Mouse (Mus musculus): ENCODE measurements around the gene Abcc12. TPM values are rescaled to one million over a fixed set of nuclear protein-coding genes. Genes with fewer than 3 reads are reported as not detected.

Gene Abcc12
- polyA plus RNA-seq, 2 experiments, result 0.02 TPM; not detected in 1

GRCm38 (mm10) chr8:86617759-86618387 is 37.4 kb upstream of the Abcc12 start:
- peak; percentile 47; the same call in 1 of the 2 replicates for TF ChIP-seq EP300 (IDR thresholded peaks at IDR 0.05; ENCODE audit: low read depth)
- TF ChIP-seq CTCF (IDR thresholded peaks at IDR 0.05; ENCODE audit: low read depth), result no peak
- no peak overlapping the region for H3K27ac ChIP-seq
- H3K4me3 ChIP-seq (ENCODE audit: insufficient read depth in 1 of 2, low read depth in 2 of 2, low read length in 2 of 2), result no peak overlapping the region
- 15% methylated on average over 7 of the region's 7 CpGs for WGBS (ENCODE audit: insufficient replicate concordance)
- no peaks in the 10 kb centered on the region for H3K27me3 ChIP-seq (ENCODE audit: control insufficient read depth, insufficient read depth, low read length)
- H3K36me3 ChIP-seq (replicated peaks; ENCODE audit: control insufficient read depth, insufficient read depth, low read depth), result no peaks in the 10 kb centered on the region
- peaks cover 0 to 12% of the 10 kb centered on the region in 2 experiments; a peak in 2 of 4 replicates for H3K4me1 ChIP-seq (replicated peaks; ENCODE audit: control insufficient read depth in 2 of 2, insufficient read depth in 2 of 2, low read length in 1 of 2)
- ATAC-seq (ENCODE audit: insufficient read depth) (peak; percentile 35; the same call in 1 of the 2 replicates), DNase-seq (ENCODE audit: low read depth in 3 of 3, low spot score in 3 of 3) (no peak)
- H3K9ac ChIP-seq (replicated peaks), result no peak overlapping the region
- H3K4me2 ChIP-seq (ENCODE audit: low read depth), result no peak overlapping the region
- no peaks in the 10 kb centered on the region for H3K9me3 ChIP-seq (ENCODE audit: control insufficient read depth, low read length)

DNA sequence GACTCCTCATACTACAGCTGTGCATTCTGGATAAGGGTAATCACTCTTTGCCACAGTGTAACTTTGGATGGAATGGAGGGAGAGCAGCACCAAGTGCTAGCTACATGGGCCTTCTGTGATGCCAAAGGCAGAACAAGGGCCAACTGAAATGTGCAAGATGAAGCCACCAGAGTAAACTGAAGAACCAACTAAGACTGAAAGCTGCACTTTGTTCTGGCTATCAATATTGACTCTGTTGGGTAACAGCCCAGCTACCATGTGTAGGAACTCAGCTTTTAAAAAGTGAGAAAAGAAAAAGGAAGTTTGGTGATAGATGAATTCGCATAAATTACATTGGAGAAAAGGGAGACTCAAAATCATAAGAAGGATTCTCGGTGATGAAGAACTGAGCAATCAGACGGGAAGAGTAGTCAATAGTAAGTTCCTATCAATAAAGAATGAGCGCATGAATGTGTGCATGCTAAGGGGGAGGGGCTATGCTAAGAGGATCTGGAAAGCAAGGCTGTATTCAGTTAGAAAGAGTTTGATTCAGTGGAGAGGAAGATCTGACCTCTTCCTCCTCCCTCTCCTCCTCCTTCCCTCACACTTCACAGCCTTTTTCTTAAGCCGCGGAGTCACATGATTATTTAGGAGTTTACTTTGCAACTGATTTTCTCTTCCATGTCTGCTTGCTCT is 34.7 kb upstream of the Abcc12 start:
- Histone ChIP-seq H3K36me3 (replicated peaks; ENCODE audit: control insufficient read depth, insufficient read depth, low read depth) (no peaks in the 10 kb centered on the region), H3K4me2 (ENCODE audit: low read depth) (no peak overlapping the region), H3K4me1 (replicated peaks; ENCODE audit: control insufficient read depth in 2 of 2, insufficient read depth in 2 of 2, low read length in 1 of 2) (peaks cover 0 to 12% of the 10 kb centered on the region in 2 experiments; a peak in 2 of 4 replicates), H3K27me3 (ENCODE audit: control insufficient read depth, insufficient read depth, low read length) (no peaks in the 10 kb centered on the region), H3K27ac (no peak overlapping the region), H3K9me3 (ENCODE audit: control insufficient read depth, low read length) (no peaks in the 10 kb centered on the region), H3K9ac (replicated peaks) (no peak overlapping the region), H3K4me3 (ENCODE audit: insufficient read depth in 1 of 2, low read depth in 2 of 2, low read length in 2 of 2) (no peak overlapping the region)
- WGBS (ENCODE audit: insufficient replicate concordance), result 65% methylated on average over 6 of the region's 6 CpGs
- no peak for TF ChIP-seq EP300 (IDR thresholded peaks at IDR 0.05; ENCODE audit: low read depth)
- TF ChIP-seq CTCF (IDR thresholded peaks at IDR 0.05; ENCODE audit: low read depth), result no peak
- ATAC-seq (ENCODE audit: insufficient read depth) (peak; percentile 18; the same call in 1 of the 2 replicates), DNase-seq (ENCODE audit: low read depth in 3 of 3, low spot score in 3 of 3) (no peak)

- WGBS (ENCODE audit: insufficient replicate concordance), result 42% methylated on average over 2 of the region's 2 CpGs
- DNase-seq (ENCODE audit: low read depth in 3 of 3, low spot score in 3 of 3), result no peak
These were observed 33.3 kb upstream of the Abcc12 start for GRCm38 (mm10) chr8:86613798-86614197.

GRCm38 (mm10) chr8:86604676-86605075 is 24.2 kb upstream of the Abcc12 start:
- WGBS (ENCODE audit: insufficient replicate concordance), result 42% methylated on average over 3 of the region's 3 CpGs
- TF ChIP-seq CTCF (IDR thresholded peaks at IDR 0.05; ENCODE audit: low read depth), result no peak
- no peak for TF ChIP-seq EP300 (IDR thresholded peaks at IDR 0.05; ENCODE audit: low read depth)

More at GRCm38 (mm10) chr8:86613798-86614197, 33.3 kb upstream of the Abcc12 start:
- TF ChIP-seq CTCF (IDR thresholded peaks at IDR 0.05; ENCODE audit: low read depth), result no peak
- no peak for TF ChIP-seq EP300 (IDR thresholded peaks at IDR 0.05; ENCODE audit: low read depth)
- Histone ChIP-seq H3K4me2 (ENCODE audit: low read depth) (no peak overlapping the region), H3K27ac (no peak overlapping the region), H3K27me3 (ENCODE audit: control insufficient read depth, insufficient read depth, low read length) (no peaks in the 10 kb centered on the region), H3K4me1 (replicated peaks; ENCODE audit: control insufficient read depth in 2 of 2, insufficient read depth in 2 of 2, low read length in 1 of 2) (peaks cover 0 to 12% of the 10 kb centered on the region in 2 experiments; a peak in 2 of 4 replicates), H3K4me3 (ENCODE audit: insufficient read depth in 1 of 2, low read depth in 2 of 2, low read length in 2 of 2) (no peak overlapping the region), H3K9ac (replicated peaks) (no peak overlapping the region), H3K36me3 (replicated peaks; ENCODE audit: control insufficient read depth, insufficient read depth, low read depth) (no peaks in the 10 kb centered on the region), H3K9me3 (ENCODE audit: control insufficient read depth, low read length) (no peaks in the 10 kb centered on the region)
- no peak for ATAC-seq (ENCODE audit: insufficient read depth)

DNA sequence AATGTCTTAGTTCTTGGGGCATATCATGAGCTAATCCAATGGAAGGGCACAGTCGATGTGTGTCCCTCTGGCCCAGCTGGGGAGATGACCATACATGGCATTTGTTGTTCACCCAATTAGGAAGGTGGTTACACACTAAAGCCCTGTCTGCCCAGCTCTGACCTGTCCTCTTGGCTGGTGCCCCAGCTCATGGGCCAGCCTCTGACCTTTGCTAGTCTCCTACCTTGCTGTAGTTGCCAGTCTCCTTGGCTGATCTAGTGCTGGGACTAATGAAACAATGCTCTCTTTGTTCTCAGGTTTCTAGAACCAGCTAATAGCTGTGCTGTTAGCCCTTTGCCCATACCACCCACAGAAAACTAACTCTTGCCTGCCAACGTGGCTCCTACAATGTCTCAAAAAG is 22.7 kb upstream of the Abcc12 start:
- Histone ChIP-seq H3K4me2 (ENCODE audit: low read depth) (no peak overlapping the region), H3K27me3 (ENCODE audit: control insufficient read depth, insufficient read depth, low read length) (no peaks in the 10 kb centered on the region), H3K4me1 (replicated peaks; ENCODE audit: control insufficient read depth in 2 of 2, insufficient read depth in 2 of 2, low read length in 1 of 2) (peaks cover 0 to 4% of the 10 kb centered on the region in 2 experiments; a peak in 2 of 4 replicates), H3K9me3 (ENCODE audit: control insufficient read depth, low read length) (no peaks in the 10 kb centered on the region), H3K27ac (no peak overlapping the region), H3K36me3 (replicated peaks; ENCODE audit: control insufficient read depth, insufficient read depth, low read depth) (no peaks in the 10 kb centered on the region), H3K4me3 (ENCODE audit: insufficient read depth in 1 of 2, low read depth in 2 of 2, low read length in 2 of 2) (no peak overlapping the region), H3K9ac (replicated peaks) (no peak overlapping the region)
- TF ChIP-seq EP300 (IDR thresholded peaks at IDR 0.05; ENCODE audit: low read depth) (no peak), CTCF (IDR thresholded peaks at IDR 0.05; ENCODE audit: low read depth) (no peak)
- DNase-seq (ENCODE audit: low read depth in 3 of 3, low spot score in 3 of 3) (no peak), ATAC-seq (ENCODE audit: insufficient read depth) (no peak)
- WGBS (ENCODE audit: insufficient replicate concordance), result 40% methylated on average over 2 of the region's 2 CpGs

More at GRCm38 (mm10) chr8:86604676-86605075, 24.2 kb upstream of the Abcc12 start:
- no peaks in the 10 kb centered on the region for H3K9me3 ChIP-seq (ENCODE audit: control insufficient read depth, low read length)
- ATAC-seq (ENCODE audit: insufficient read depth), result no peak
- no peak overlapping the region for H3K27ac ChIP-seq
- no peaks in the 10 kb centered on the region for H3K4me1 ChIP-seq (replicated peaks; ENCODE audit: control insufficient read depth in 2 of 2, insufficient read depth in 2 of 2, low read length in 1 of 2)
- no peak overlapping the region for H3K9ac ChIP-seq (replicated peaks)
- no peak overlapping the region for H3K4me2 ChIP-seq (ENCODE audit: low read depth)
- no peaks in the 10 kb centered on the region for H3K36me3 ChIP-seq (replicated peaks; ENCODE audit: control insufficient read depth, insufficient read depth, low read depth)
- DNase-seq (ENCODE audit: low read depth in 3 of 3, low spot score in 3 of 3), result no peak
- H3K4me3 ChIP-seq (ENCODE audit: insufficient read depth in 1 of 2, low read depth in 2 of 2, low read length in 2 of 2), result no peak overlapping the region
- H3K27me3 ChIP-seq (ENCODE audit: control insufficient read depth, insufficient read depth, low read length), result no peaks in the 10 kb centered on the region

Measured in liver, embryonic 14.5 days (tissue).